Mouse (Mus musculus): ENCODE results near the gene Eif4e.

DNA sequence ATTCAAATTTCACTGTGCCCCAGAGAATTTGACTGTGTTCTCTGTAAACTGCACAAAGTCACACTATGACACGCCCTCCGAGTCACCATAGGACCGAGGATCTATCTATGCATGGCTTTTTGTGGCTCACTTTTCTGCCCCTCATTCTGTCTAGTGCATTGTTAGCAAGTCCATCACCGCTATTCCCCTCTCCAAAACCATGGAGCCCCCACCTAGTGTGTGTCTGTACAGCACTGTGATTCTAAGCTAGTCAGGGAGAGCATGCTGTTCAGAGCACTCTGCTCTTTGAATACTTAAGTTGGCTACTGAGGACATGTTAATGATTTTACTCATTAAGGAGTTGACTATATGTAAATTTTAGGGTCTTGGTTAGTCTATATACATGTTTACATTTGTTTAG is 18.1 kb downstream of the Eif4e start:
- TF ChIP-seq CTCF (IDR thresholded peaks at IDR 0.05; ENCODE audit: control insufficient read depth, insufficient read depth, insufficient replicate concordance, low read depth, low read length) (no peak), POLR2A (IDR thresholded peaks at IDR 0.05; ENCODE audit: control insufficient read depth, low read depth, low read length) (no peak)
